Mouse (Mus musculus): ENCODE results near the gene Mybpc3. TPM values are rescaled to one million over a fixed set of nuclear protein-coding genes. Genes with fewer than 3 reads are reported as not detected.

Mybpc3 gene
- polyA plus RNA-seq, 1 experiment from 2014 or later: not detected

DNA sequence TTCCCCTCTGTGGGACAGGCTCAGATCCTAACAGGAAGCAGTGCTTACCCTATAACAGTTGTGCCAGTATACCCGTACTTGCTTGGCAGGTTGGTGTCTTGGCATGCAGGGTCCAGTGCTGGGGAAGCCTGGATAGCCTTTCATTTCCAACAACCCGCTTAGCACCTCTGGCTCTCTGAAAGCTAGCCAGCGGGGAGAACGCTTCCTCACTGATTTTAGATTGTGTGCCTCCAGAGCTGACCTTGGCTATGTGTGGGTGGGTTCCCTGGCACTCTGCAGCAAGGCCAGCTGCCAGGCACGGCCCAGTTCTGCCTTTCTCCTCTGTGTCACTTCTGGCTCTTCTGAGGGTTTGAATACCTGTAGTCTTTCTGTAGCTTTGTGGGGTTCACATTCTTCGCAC, 12.2 kb downstream of the Mybpc3 start:
- no peak overlapping the region for H3K27ac ChIP-seq (replicated peaks)
- H3K4me3 ChIP-seq: no peak overlapping the region
- H3K27me3 ChIP-seq: no peaks in the 10 kb centered on the region
- no peaks in the 10 kb centered on the region for H3K9me3 ChIP-seq
- ATAC-seq (ENCODE audit: low FRiP score, low read depth): no peak
- H3K36me3 ChIP-seq: no peaks in the 10 kb centered on the region
- H3K4me2 ChIP-seq: no peak overlapping the region
- no peaks in the 10 kb centered on the region for H3K4me1 ChIP-seq (replicated peaks)
- H3K9ac ChIP-seq: no peak overlapping the region
- WGBS: 89% methylated on average over 6 of the region's 6 CpGs

DNA sequence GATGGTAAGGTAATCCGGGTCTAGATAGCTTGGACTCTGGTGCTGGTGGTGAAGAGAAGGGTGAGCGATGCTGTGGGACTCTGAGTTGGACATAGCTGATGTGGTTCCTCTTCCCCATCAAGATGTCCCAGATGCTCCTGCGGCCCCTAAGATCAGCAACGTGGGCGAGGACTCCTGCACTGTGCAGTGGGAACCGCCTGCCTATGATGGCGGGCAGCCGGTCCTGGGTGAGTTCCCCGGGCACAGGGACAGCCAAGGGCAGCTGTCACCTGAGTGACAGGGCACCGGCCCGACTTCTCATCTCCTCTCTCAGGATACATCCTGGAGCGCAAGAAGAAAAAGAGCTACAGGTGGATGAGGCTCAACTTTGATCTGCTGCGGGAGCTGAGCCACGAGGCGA, 13.3 kb downstream of the Mybpc3 start:
- no peak overlapping the region for H3K9ac ChIP-seq
- H3K9me3 ChIP-seq: no peaks in the 10 kb centered on the region
- H3K4me2 ChIP-seq: no peak overlapping the region
- no peak overlapping the region for H3K4me3 ChIP-seq
- H3K27me3 ChIP-seq: no peaks in the 10 kb centered on the region
- ATAC-seq (ENCODE audit: low FRiP score, low read depth): no peak
- 91% methylated on average over 15 of the region's 15 CpGs for WGBS
- H3K36me3 ChIP-seq: no peaks in the 10 kb centered on the region
- no peak overlapping the region for H3K27ac ChIP-seq (replicated peaks)
- H3K4me1 ChIP-seq (replicated peaks): no peaks in the 10 kb centered on the region

- Histone ChIP-seq H3K4me1 (replicated peaks) (no peaks in the 10 kb centered on the region), H3K9ac (no peak overlapping the region), H3K9me3 (no peaks in the 10 kb centered on the region), H3K27ac (replicated peaks) (no peak overlapping the region), H3K4me3 (no peak overlapping the region), H3K27me3 (no peaks in the 10 kb centered on the region), H3K4me2 (no peak overlapping the region), H3K36me3 (peaks cover 6% of the 10 kb centered on the region; the same call in 1 of the 2 replicates)
- ATAC-seq (ENCODE audit: low FRiP score, low read depth): no peak
- 89% methylated on average over 3 of the region's 3 CpGs for WGBS
Observed at GRCm38 (mm10) chr2:91132035-91132434, 14.1 kb downstream of the Mybpc3 start.

- peaks cover 46% of the 10 kb centered on the region for H3K36me3 ChIP-seq
- no peak for ATAC-seq (ENCODE audit: low FRiP score, low read depth)
Observed at GRCm38 (mm10) chr2:91136513-91137412, 18.8 kb downstream of the Mybpc3 start.

DNA sequence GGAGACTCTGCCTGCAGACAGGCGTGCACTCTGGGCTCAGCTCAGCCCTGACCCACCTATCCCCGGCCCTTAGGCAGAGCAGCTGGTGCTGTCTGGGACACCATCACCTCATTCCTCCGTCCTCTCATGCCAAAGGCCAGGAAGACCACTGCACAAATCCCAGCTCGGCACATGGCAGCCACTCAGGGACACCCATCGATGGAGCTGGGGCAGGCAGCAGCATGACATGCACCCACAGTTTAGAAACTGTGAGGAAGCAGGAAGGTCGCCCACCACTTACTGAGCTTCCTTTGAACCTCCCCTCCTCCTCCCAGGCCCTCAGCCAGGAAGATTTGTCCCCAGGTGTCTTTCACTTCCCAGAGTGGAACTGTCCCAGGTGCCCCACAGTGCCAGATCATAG, 19.5 kb downstream of the Mybpc3 start:
- Histone ChIP-seq H3K27ac (replicated peaks) (no peak overlapping the region), H3K4me2 (no peak overlapping the region), H3K9ac (no peak overlapping the region), H3K27me3 (no peaks in the 10 kb centered on the region), H3K4me3 (no peak overlapping the region), H3K9me3 (no peaks in the 10 kb centered on the region), H3K36me3 (peaks cover 50% of the 10 kb centered on the region), H3K4me1 (replicated peaks) (no peaks in the 10 kb centered on the region)
- ATAC-seq (ENCODE audit: low FRiP score, low read depth): no peak
- 85% methylated on average over 6 of the region's 6 CpGs for WGBS

More at GRCm38 (mm10) chr2:91136513-91137412, 18.8 kb downstream of the Mybpc3 start:
- H3K4me3 ChIP-seq: no peak overlapping the region
- H3K27me3 ChIP-seq: no peaks in the 10 kb centered on the region
- no peaks in the 10 kb centered on the region for H3K4me1 ChIP-seq (replicated peaks)
- H3K9ac ChIP-seq: no peak overlapping the region
- H3K4me2 ChIP-seq: no peak overlapping the region
- no peak overlapping the region for H3K27ac ChIP-seq (replicated peaks)
- no peaks in the 10 kb centered on the region for H3K9me3 ChIP-seq
- 84% methylated on average over 11 of the region's 11 CpGs for WGBS

- H3K4me3 ChIP-seq: no peak overlapping the region
- H3K9me3 ChIP-seq: no peaks in the 10 kb centered on the region
- WGBS: 73% methylated on average over 5 of the region's 5 CpGs
- no peaks in the 10 kb centered on the region for H3K27me3 ChIP-seq
- no peaks in the 10 kb centered on the region for H3K4me1 ChIP-seq (replicated peaks)
- no peak overlapping the region for H3K4me2 ChIP-seq
- no peak overlapping the region for H3K27ac ChIP-seq (replicated peaks)
- peaks cover 66% of the 10 kb centered on the region for H3K36me3 ChIP-seq
- ATAC-seq (ENCODE audit: low FRiP score, low read depth): no peak
- no peak overlapping the region for H3K9ac ChIP-seq
Observed at GRCm38 (mm10) chr2:91139311-91139710, 21.4 kb downstream of the Mybpc3 start.

DNA sequence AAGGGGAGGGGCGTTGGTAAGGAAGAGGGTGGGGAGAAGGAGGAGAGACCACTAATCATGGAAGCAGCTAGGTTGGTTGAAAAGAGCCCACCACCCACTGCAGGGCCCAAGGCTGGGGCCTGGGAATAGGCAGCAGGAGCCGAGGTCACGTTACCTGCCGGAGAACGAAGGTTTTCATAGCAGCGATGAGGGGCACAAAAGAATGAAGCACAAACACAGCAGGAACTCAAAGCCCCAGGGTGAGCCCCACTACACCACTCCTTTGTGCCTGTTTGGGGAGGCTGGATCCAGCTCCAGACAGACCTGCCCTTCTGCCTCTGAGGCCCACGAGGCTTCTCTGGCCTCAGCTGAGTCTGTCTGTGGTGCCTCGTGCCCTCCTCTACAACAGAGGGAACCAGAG, 21.8 kb downstream of the Mybpc3 start:
- no peak overlapping the region for H3K27ac ChIP-seq (replicated peaks)
- H3K4me2 ChIP-seq: no peak overlapping the region
- H3K9me3 ChIP-seq: no peaks in the 10 kb centered on the region
- 74% methylated on average over 8 of the region's 8 CpGs for WGBS
- H3K27me3 ChIP-seq: no peaks in the 10 kb centered on the region
- no peak for ATAC-seq (ENCODE audit: low FRiP score, low read depth)
- H3K4me1 ChIP-seq (replicated peaks): no peaks in the 10 kb centered on the region
- peaks cover 68% of the 10 kb centered on the region for H3K36me3 ChIP-seq
- H3K4me3 ChIP-seq: no peak overlapping the region
- H3K9ac ChIP-seq: no peak overlapping the region

GRCm38 (mm10) chr2:91142920-91143319, 25.0 kb downstream of the Mybpc3 start:
- ATAC-seq (ENCODE audit: low FRiP score, low read depth): no peak
- H3K4me1 ChIP-seq (replicated peaks): no peaks in the 10 kb centered on the region

DNA sequence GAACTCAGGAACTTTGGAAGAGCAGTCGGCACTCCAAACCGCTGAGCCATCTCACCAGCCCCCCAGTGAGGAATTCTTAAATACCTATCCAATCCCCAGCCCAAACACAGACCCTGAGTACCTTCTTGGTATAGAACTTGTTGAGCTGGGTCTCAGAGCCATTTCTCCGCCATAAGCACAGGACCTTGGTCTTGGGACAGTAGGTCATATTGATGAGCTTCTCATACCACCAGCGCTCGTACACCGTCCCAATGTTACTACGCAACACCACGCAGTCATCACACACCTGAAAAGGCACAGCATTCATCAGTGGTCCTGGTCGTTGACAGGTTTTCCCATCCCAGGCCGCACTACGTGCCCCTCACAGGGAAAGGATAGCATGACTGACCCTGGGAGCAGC, 25.5 kb downstream of the Mybpc3 start:
- Histone ChIP-seq H3K27ac (replicated peaks) (no peak overlapping the region), H3K27me3 (no peaks in the 10 kb centered on the region), H3K9ac (no peak overlapping the region), H3K4me2 (no peak overlapping the region), H3K36me3 (peaks cover 84% of the 10 kb centered on the region), H3K9me3 (no peaks in the 10 kb centered on the region), H3K4me3 (no peak overlapping the region), H3K4me1 (replicated peaks) (no peaks in the 10 kb centered on the region)
- WGBS: 96% methylated on average over 11 of the region's 11 CpGs
- no peak for ATAC-seq (ENCODE audit: low FRiP score, low read depth)

More at GRCm38 (mm10) chr2:91142920-91143319, 25.0 kb downstream of the Mybpc3 start:
- Histone ChIP-seq H3K9ac (no peak overlapping the region), H3K4me3 (no peak overlapping the region), H3K9me3 (no peaks in the 10 kb centered on the region), H3K4me2 (no peak overlapping the region), H3K36me3 (peaks cover 85% of the 10 kb centered on the region), H3K27ac (replicated peaks) (no peak overlapping the region), H3K27me3 (no peaks in the 10 kb centered on the region)
- WGBS: 91% methylated on average over 6 of the region's 6 CpGs

DNA sequence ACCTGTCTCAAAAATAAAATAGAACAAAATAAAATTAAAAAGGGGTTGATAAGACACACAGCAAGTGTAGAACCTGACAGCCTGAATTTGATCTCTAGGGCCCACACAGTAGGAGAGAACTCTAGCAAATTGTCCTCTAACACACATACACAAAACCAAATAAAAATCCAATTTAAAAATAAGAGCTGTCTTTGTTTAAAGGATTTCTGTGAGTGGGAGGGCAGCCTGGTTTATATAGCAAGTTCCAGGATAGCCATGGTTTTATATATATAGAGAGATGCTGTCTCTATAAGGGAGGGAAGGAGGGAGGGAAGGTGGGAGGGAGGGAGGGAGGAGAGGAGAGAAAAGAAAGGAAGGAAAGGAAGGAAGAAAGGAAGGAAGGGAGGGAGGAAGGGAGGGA, 30.2 kb downstream of the Mybpc3 start:
- ATAC-seq (ENCODE audit: low FRiP score, low read depth): no peak
- Histone ChIP-seq H3K4me2 (no peak overlapping the region), H3K9ac (no peak overlapping the region), H3K4me1 (replicated peaks) (no peaks in the 10 kb centered on the region), H3K27me3 (no peaks in the 10 kb centered on the region), H3K36me3 (peaks cover 82% of the 10 kb centered on the region), H3K9me3 (no peaks in the 10 kb centered on the region), H3K4me3 (no peak overlapping the region), H3K27ac (replicated peaks) (no peak overlapping the region)

- ATAC-seq (ENCODE audit: low FRiP score, low read depth): no peak
- Histone ChIP-seq H3K4me3 (no peak overlapping the region), H3K36me3 (peaks cover 87% of the 10 kb centered on the region)
Observed at GRCm38 (mm10) chr2:91151331-91151730, 33.4 kb downstream of the Mybpc3 start.

DNA sequence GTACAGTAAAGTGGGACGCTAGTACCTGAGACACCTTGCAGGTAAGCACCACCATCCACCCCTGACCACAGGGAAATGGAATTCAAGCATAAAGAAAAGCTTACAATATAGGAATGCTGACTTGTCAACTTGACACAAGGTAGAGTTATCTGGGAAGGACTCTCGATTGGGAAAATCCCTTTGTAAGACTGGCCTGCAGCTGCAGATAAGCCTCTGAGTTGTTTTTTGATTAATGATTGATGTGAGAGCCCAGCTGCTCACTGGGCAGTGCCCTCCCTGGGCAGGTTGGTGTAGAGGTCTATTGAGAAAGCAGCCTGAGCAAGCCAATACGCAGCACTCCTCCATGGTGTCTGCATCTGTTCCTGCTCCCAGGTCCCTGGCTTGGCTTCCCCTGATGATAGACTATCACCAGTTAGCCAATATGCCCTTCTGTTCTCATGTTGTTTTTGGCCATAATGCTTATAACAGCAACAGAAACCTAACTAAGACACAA, 35.0 kb downstream of the Mybpc3 start:
- Histone ChIP-seq H3K4me3 (no peak overlapping the region), H3K9me3 (no peaks in the 10 kb centered on the region), H3K9ac (no peak overlapping the region), H3K27ac (replicated peaks) (no peak overlapping the region), H3K27me3 (no peaks in the 10 kb centered on the region), H3K4me1 (replicated peaks) (no peaks in the 10 kb centered on the region), H3K36me3 (peaks cover 87% of the 10 kb centered on the region), H3K4me2 (no peak overlapping the region)
- ATAC-seq (ENCODE audit: low FRiP score, low read depth): no peak
- WGBS: 85% methylated on average over 3 of the region's 3 CpGs

More at GRCm38 (mm10) chr2:91151331-91151730, 33.4 kb downstream of the Mybpc3 start:
- H3K4me1 ChIP-seq (replicated peaks): no peaks in the 10 kb centered on the region
- 95% methylated on average over 1 of the region's 1 CpGs for WGBS
- H3K9me3 ChIP-seq: no peaks in the 10 kb centered on the region
- H3K27me3 ChIP-seq: no peaks in the 10 kb centered on the region
- no peak overlapping the region for H3K4me2 ChIP-seq
- no peak overlapping the region for H3K9ac ChIP-seq
- H3K27ac ChIP-seq (replicated peaks): no peak overlapping the region
